ENCODE assay signal across 13 mouse cellular contexts in genomic region chr1:91448688-91449087, GRCm38 (mm10). TPM values are rescaled to one million over a fixed set of nuclear protein-coding genes. Genes with fewer than 3 reads are reported as not detected.
DNase-seq lines count a peak whose midpoint lies in the region; ATAC-seq and TF ChIP-seq lines count a peak whose summit lies in the region.
"Had no signal": no experiment of that assay in that cellular context is flagged by ENCODE, and none has a peak within 500 bp of the region (broad histone marks: within the 10 kb centered on the region; RNA-seq: fewer than 3 reads in every experiment).

No protein-coding gene starts in this region.

- no peaks in the 10 kb centered on the region for H3K27me3 ChIP-seq in heart, embryonic 10.5 days (ENCODE audit: insufficient read depth, poor library complexity, severe bottlenecking)
- no peaks in the 10 kb centered on the region for H3K27me3 ChIP-seq in heart, embryonic 13.5 days (replicated peaks)
- H3K27me3 ChIP-seq in small intestine, adult 2 months (ENCODE audit: control insufficient read depth, insufficient read depth, low read length): no peaks in the 10 kb centered on the region
- H3K27me3 ChIP-seq: forebrain, embryonic 15.5 days; midbrain, embryonic 15.5 days; neural tube, embryonic 12.5 days had no signal

- H3K4me2 ChIP-seq in heart, embryonic 13.5 days: peak overlapping the region; percentile 45
- H3K4me2 ChIP-seq: forebrain, embryonic 15.5 days; hindbrain, embryonic 14.5 days; midbrain, embryonic 15.5 days; neural tube, embryonic 12.5 days had no signal

- peak overlapping the region; percentile 88 for H3K27ac ChIP-seq in heart, embryonic 10.5 days
- peak overlapping the region; percentile 83 for H3K27ac ChIP-seq in heart, embryonic 13.5 days (replicated peaks)
- 0 out of 2 replicates have a peak overlapping the region, but pooled peaks have one; percentile 47 for H3K27ac ChIP-seq in small intestine, adult 2 months (ENCODE audit: insufficient read depth, low read depth, low read length)
- H3K27ac ChIP-seq: forebrain, embryonic 15.5 days; hindbrain, embryonic 14.5 days; limb, embryonic 10.5 days; midbrain, embryonic 15.5 days; neural tube, embryonic 12.5 days had no signal

- WGBS in heart, embryonic 10.5 days: 34% methylated on average over 10 of the region's 10 CpGs
- 30% methylated on average over 10 of the region's 10 CpGs for WGBS in heart, embryonic 13.5 days
- 75% methylated on average over 10 of the region's 10 CpGs for WGBS in small intestine, adult 2 months

- TF ChIP-seq CTCF in small intestine, adult 2 months (IDR thresholded peaks at IDR 0.05; ENCODE audit: extremely low read depth, insufficient read length, insufficient replicate concordance, low read depth, low read length): no peak

- TF ChIP-seq POLR2A in small intestine, adult 2 months (IDR thresholded peaks at IDR 0.05; ENCODE audit: low read depth, low read length): no peak

- peak; percentile 43; the same call in 1 of the 2 replicates for ATAC-seq in heart, embryonic 13.5 days (ENCODE audit: extremely low read depth, insufficient number of reproducible peaks, low FRiP score, low TSS enrichment)
- ATAC-seq: forebrain, embryonic 15.5 days; midbrain, embryonic 15.5 days had no signal

- peak; percentile 81 for DNase-seq in heart, embryonic 10.5 days (ENCODE audit: low spot score)
- no peak for DNase-seq in heart, adult 8-10 months (ENCODE audit: low spot score)
- DNase-seq in lung, adult 18-20 months: peak; percentile 81 to 88
- no peak for DNase-seq in cerebellum, adult 11-12 months
- DNase-seq in left cerebral cortex, adult 11 months (ENCODE audit: low spot score): no peak
- DNase-seq: gastrocnemius, postnatal 25 days had no signal

- peaks cover 19% of the 10 kb centered on the region for H3K36me3 ChIP-seq in heart, embryonic 10.5 days
- H3K36me3 ChIP-seq in heart, embryonic 13.5 days: peaks cover 28% of the 10 kb centered on the region
- peaks cover 46% of the 10 kb centered on the region for H3K36me3 ChIP-seq in small intestine, adult 2 months (ENCODE audit: control insufficient read depth, insufficient read depth, low read length)

- peak overlapping the region; percentile 22; the same call in 1 of the 2 replicates for H3K4me3 ChIP-seq in heart, embryonic 10.5 days
- no peak overlapping the region for H3K4me3 ChIP-seq in heart, embryonic 13.5 days
- no peak overlapping the region for H3K4me3 ChIP-seq in small intestine, adult 2 months (ENCODE audit: low read depth, low read length)
- H3K4me3 ChIP-seq: forebrain, embryonic 15.5 days; limb, embryonic 10.5 days; midbrain, embryonic 15.5 days; neural tube, embryonic 12.5 days had no signal

- peaks cover 55% of the 10 kb centered on the region for H3K4me1 ChIP-seq in heart, embryonic 10.5 days
- H3K4me1 ChIP-seq in heart, embryonic 13.5 days: peaks cover 70% of the 10 kb centered on the region
- H3K4me1 ChIP-seq in small intestine, adult 2 months (ENCODE audit: control insufficient read depth, insufficient read depth, insufficient read length, low read length): peaks cover 50% of the 10 kb centered on the region
- H3K4me1 ChIP-seq: forebrain, embryonic 15.5 days; midbrain, embryonic 15.5 days had no signal

- 0 out of 2 replicates have a peak, but pooled peaks cover 3% of the 10 kb centered on the region for H3K9me3 ChIP-seq in heart, embryonic 10.5 days
- H3K9me3 ChIP-seq in heart, embryonic 13.5 days: peaks cover 6% of the 10 kb centered on the region
- H3K9me3 ChIP-seq: forebrain, embryonic 15.5 days; limb, embryonic 10.5 days; midbrain, embryonic 15.5 days had no signal

- peak overlapping the region; percentile 52 for H3K9ac ChIP-seq in heart, embryonic 13.5 days
- H3K9ac ChIP-seq: forebrain, embryonic 15.5 days; hindbrain, embryonic 14.5 days; midbrain, embryonic 15.5 days; neural tube, embryonic 12.5 days had no signal

RNA-seq across cellular contexts. Expression of gene Per2, which starts 10.4 kb away (rescaled TPM):
- 3.2 and 4.9 TPM in 2 replicates for polyA plus RNA-seq in heart, embryonic 10.5 days (2016; fragmentation: Nextera tagmentation; extraction: Ambion mirVana)
- 10 to 100 TPM in 3 of 4 experiments, 1 to 10 TPM in 1; 8.3 to 15.0 (median 13.5) TPM for total RNA-seq in heart, adult 8-10 months (2022)
- 2.7 and 3.1 TPM in 2 replicates for polyA plus RNA-seq in heart, embryonic 13.5 days (2015; fragmentation: Nextera tagmentation; extraction: Ambion mirVana)
- polyA plus RNA-seq in small intestine, adult 2 months (2012; rRNA removed): 4.1 and 5.2 TPM in 2 replicates

RNA-seq across cellular contexts. Expression of gene Hes6, which starts 34.9 kb away (rescaled TPM):
- polyA plus RNA-seq in heart, embryonic 10.5 days (2016; fragmentation: Nextera tagmentation; extraction: Ambion mirVana): 70.6 and 74.2 TPM in 2 replicates
- 10 to 100 TPM; 18.6 to 20.4 (median 20.0) TPM for total RNA-seq in heart, adult 8-10 months (2022)
- polyA plus RNA-seq in heart, embryonic 13.5 days (2015; fragmentation: Nextera tagmentation; extraction: Ambion mirVana): 61.5 and 70.9 TPM in 2 replicates
- polyA plus RNA-seq in small intestine, adult 2 months (2012; rRNA removed): 78.8 and 113 TPM in 2 replicates

RNA-seq across cellular contexts. Expression of gene Traf3ip1, which starts 45.8 kb away (rescaled TPM):
- 6.1 and 7.3 TPM in 2 replicates for polyA plus RNA-seq in heart, embryonic 10.5 days (2016; fragmentation: Nextera tagmentation; extraction: Ambion mirVana)
- 1 to 10 TPM; 4.2 to 5.4 (median 4.9) TPM for total RNA-seq in heart, adult 8-10 months (2022)
- 3.8 and 4.3 TPM in 2 replicates for polyA plus RNA-seq in heart, embryonic 13.5 days (2015; fragmentation: Nextera tagmentation; extraction: Ambion mirVana)
- 2.0 and 3.7 TPM in 2 replicates for polyA plus RNA-seq in small intestine, adult 2 months (2012; rRNA removed)

RNA-seq across cellular contexts. Expression of gene Ilkap, which starts 50.1 kb away (rescaled TPM):
- 132 and 152 TPM in 2 replicates for polyA plus RNA-seq in heart, embryonic 10.5 days (2016; fragmentation: Nextera tagmentation; extraction: Ambion mirVana)
- total RNA-seq in heart, adult 8-10 months (2022): 10 to 100 TPM; 41.5 to 53.3 (median 44.4) TPM
- polyA plus RNA-seq in heart, embryonic 13.5 days (2015; fragmentation: Nextera tagmentation; extraction: Ambion mirVana): 92.0 and 107 TPM in 2 replicates
- polyA plus RNA-seq in small intestine, adult 2 months (2012; rRNA removed): 17.9 and 34.6 TPM in 2 replicates

Comparison
In these comparisons a context has a peak if more than half of its experiments do, and no peak if none do; other contexts are left out.
1. DNase-seq: peak in heart, embryonic 10.5 days (single experiment) and lung, adult 18-20 months (2 of 2); none in heart, adult 8-10 months (single experiment), cerebellum, adult 11-12 months (single experiment) and left cerebral cortex, adult 11 months (single experiment).
2. Peak in every context shown above with its lines, with median percentiles within 50 percentile points of each other: H3K27ac ChIP-seq.